Mouse (Mus musculus) C2C12 (cell line): Measurements from ENCODE around the gene Ptpn22.

Source experiments
- CTCF ChIP-seq: IDR thresholded peaks from one replicate; pipeline ENCODE4 v1.5.1; 2011; ENCODE audit not compliant: control insufficient read depth, insufficient read depth, insufficient read length
- FOSL1 ChIP-seq: IDR thresholded peaks from one replicate; pipeline ENCODE4 v1.8.0; 2011; ENCODE audit warnings: mild to moderate bottlenecking, low read length; ENCODE audit not compliant: poor library complexity, insufficient read depth, severe bottlenecking
- MYOG ChIP-seq: IDR thresholded peaks from one replicate; pipeline ENCODE4 v1.6.1; 2011; ENCODE audit not compliant: control insufficient read depth, insufficient read length; ENCODE audit errors: extremely low read depth

GRCm38 (mm10) chr3:103913451-103913961 is 53.9 kb downstream of the Ptpn22 start:
- TF ChIP-seq FOSL1 (no peak), CTCF (no peak), MYOG (no peak)
